Comparison of ENCODE assay signal across 8 mouse cellular contexts in genomic region chr8:120487377-120487728, GRCm38 (mm10).
DNase-seq lines count a peak whose midpoint lies in the region; ATAC-seq and TF ChIP-seq lines count a peak whose summit lies in the region.

No protein-coding gene starts in this region.

- DNase-seq in heart, embryonic 10.5 days (ENCODE audit: low spot score) = no peak
- no peak for DNase-seq in heart, postnatal 14 days
- DNase-seq in Patski (ENCODE audit: low read depth, low spot score) = no peak
- DNase-seq in limb, embryonic 11.5 days (ENCODE audit: low spot score) = no peak
- DNase-seq in midbrain, postnatal 0 days (ENCODE audit: low spot score) = no peak
- DNase-seq in layer of hippocampus, adult 9-11 months = no peak
- DNase-seq in cerebellum, postnatal 4 days (ENCODE audit: low spot score in 2 of 2) = no peak

- WGBS in heart, embryonic 10.5 days = under 1% methylated on average over 34 of the region's 34 CpGs
- WGBS in heart, embryonic 12.5 days = under 1% methylated on average over 34 of the region's 34 CpGs
- under 1% methylated on average over 31 of the region's 34 CpGs for WGBS in limb, embryonic 11.5 days
- WGBS in midbrain, postnatal 0 days = 0% methylated on average over 32 of the region's 34 CpGs

- peak overlapping the region; percentile 95 for H3K9ac ChIP-seq in heart, embryonic 12.5 days
- peak overlapping the region; percentile 60 for H3K9ac ChIP-seq in limb, embryonic 11.5 days (ENCODE audit: low read length)
- H3K9ac ChIP-seq in midbrain, postnatal 0 days (replicated peaks; ENCODE audit: low read length, poor library complexity, severe bottlenecking) = peak overlapping the region; percentile 92

- peak overlapping the region; percentile 87 for H3K4me3 ChIP-seq in heart, embryonic 10.5 days
- H3K4me3 ChIP-seq in heart, embryonic 12.5 days = peak overlapping the region; percentile 91
- peak overlapping the region; percentile 71 for H3K4me3 ChIP-seq in limb, embryonic 11.5 days (ENCODE audit: low read depth, low read length)
- peak overlapping the region; percentile 90 for H3K4me3 ChIP-seq in midbrain, postnatal 0 days (ENCODE audit: low read depth, low read length)

- CTCF ChIA-PET in Patski (lab: Charles Lee) = interaction anchor here (1.1 kb wide), 1 partner anchor 163 kb away, joined by 3 read pairs; no protein-coding TSS in a partner anchor

- POLR2A ChIA-PET in Patski (lab: Charles Lee) = interaction anchor here (0.6 to 1.5 kb wide), 3 partner anchors 31 to 75 kb away, joined by 3 to 5 read pairs (median 4); no protein-coding TSS in a partner anchor

- in situ Hi-C loops in Patski (cut with MboI; ENCODE audit: low pct_unique_long_range_greater_than_20kb) = loop anchor here (5.0 kb wide), 1 partner anchor 70 kb away; no protein-coding TSS in a partner anchor

- ATAC-seq in Patski = peak; percentile 5
- peak; percentile 40 for ATAC-seq in heart, embryonic 12.5 days (ENCODE audit: insufficient number of reproducible peaks, low FRiP score)
- ATAC-seq in limb, embryonic 11.5 days (ENCODE audit: insufficient number of reproducible peaks, low FRiP score, low TSS enrichment, low read depth) = no peak
- ATAC-seq in midbrain, postnatal 0 days (ENCODE audit: low FRiP score) = peak; percentile 8; the same call in 1 of the 2 replicates

- no peak for TF ChIP-seq CTCF in Patski (IDR thresholded peaks at IDR 0.05)
- no peak for TF ChIP-seq CTCF in midbrain, postnatal 0 days (IDR thresholded peaks at IDR 0.05)

- no peaks in the 10 kb centered on the region for H3K9me3 ChIP-seq in heart, embryonic 10.5 days
- H3K9me3 ChIP-seq in heart, embryonic 12.5 days (replicated peaks) = no peaks in the 10 kb centered on the region
- H3K9me3 ChIP-seq in limb, embryonic 11.5 days (ENCODE audit: control insufficient read depth, low read length) = no peaks in the 10 kb centered on the region
- no peaks in the 10 kb centered on the region for H3K9me3 ChIP-seq in midbrain, postnatal 0 days (ENCODE audit: low read length)

- H3K27me3 ChIP-seq in heart, embryonic 10.5 days (ENCODE audit: insufficient read depth, poor library complexity, severe bottlenecking) = peaks cover 14% of the 10 kb centered on the region; the same call in 1 of the 2 replicates
- no peaks in the 10 kb centered on the region for H3K27me3 ChIP-seq in Patski
- no peaks in the 10 kb centered on the region for H3K27me3 ChIP-seq in heart, embryonic 12.5 days (replicated peaks)
- H3K27me3 ChIP-seq in limb, embryonic 11.5 days (ENCODE audit: control insufficient read depth, insufficient read depth, low read length) = no peaks in the 10 kb centered on the region; the same call in none of the 2 replicates
- H3K27me3 ChIP-seq in midbrain, postnatal 0 days (ENCODE audit: insufficient read depth, low read length) = no peaks in the 10 kb centered on the region

- peaks cover 76% of the 10 kb centered on the region for H3K4me1 ChIP-seq in heart, embryonic 10.5 days
- peaks cover 60% of the 10 kb centered on the region for H3K4me1 ChIP-seq in heart, embryonic 12.5 days (replicated peaks)
- H3K4me1 ChIP-seq in limb, embryonic 11.5 days (ENCODE audit: control insufficient read depth, insufficient read depth, low read length) = peaks cover 71% of the 10 kb centered on the region
- peaks cover 26% of the 10 kb centered on the region for H3K4me1 ChIP-seq in midbrain, postnatal 0 days (ENCODE audit: insufficient read depth, low read length)

- H3K4me2 ChIP-seq in heart, embryonic 12.5 days = peak overlapping the region; percentile 92
- H3K4me2 ChIP-seq in limb, embryonic 11.5 days (ENCODE audit: low read depth, severe bottlenecking) = peak overlapping the region; percentile 100
- H3K4me2 ChIP-seq in midbrain, postnatal 0 days (ENCODE audit: low read depth, low read length, poor library complexity, severe bottlenecking) = peak overlapping the region; percentile 97

- no peaks in the 10 kb centered on the region for H3K36me3 ChIP-seq in heart, embryonic 10.5 days
- H3K36me3 ChIP-seq in heart, embryonic 12.5 days = no peaks in the 10 kb centered on the region
- H3K36me3 ChIP-seq in limb, embryonic 11.5 days (ENCODE audit: control insufficient read depth, insufficient read depth, low read length) = no peaks in the 10 kb centered on the region
- no peaks in the 10 kb centered on the region for H3K36me3 ChIP-seq in midbrain, postnatal 0 days (ENCODE audit: insufficient read depth, low read length)

- H3K27ac ChIP-seq in heart, embryonic 10.5 days = peak overlapping the region; percentile 93
- peak overlapping the region; percentile 94 for H3K27ac ChIP-seq in heart, embryonic 12.5 days (ENCODE audit: poor library complexity, severe bottlenecking)
- H3K27ac ChIP-seq in limb, embryonic 11.5 days (replicated peaks; ENCODE audit: low read depth, low read length) = peak overlapping the region; percentile 76
- H3K27ac ChIP-seq in midbrain, postnatal 0 days (ENCODE audit: low read depth, low read length) = peak overlapping the region; percentile 98

- intact Hi-C loops in heart, postnatal 14 days (cut with DNase I) = loop anchor here (5.0 kb wide), 1 partner anchor 70 kb away; no protein-coding TSS in a partner anchor
